Mouse (Mus musculus) cerebellum, postnatal 10 days (tissue): ENCODE results near the gene Tap1.
"Not testable (repeated sequence)": the region's sequence is repeated elsewhere in the genome, so short reads cannot be mapped to it uniquely, and the experiment has no call there.

Experiments
- DNase-seq, 2 experiments: peaks; one replicate each; pipeline ENCODE4 v3.0.0; 2021; ENCODE audit warnings: mixed read lengths in 2 of 2

Gene Tap1

GRCm38 (mm10) chr17:34187261-34187916, at the start of gene Tap1, which contains the start of gene Psmb9:
Gene Tap1 (plus strand): TSS chr17:34187553.
Gene Psmb9 (minus strand): TSS chr17:34187764.
- peak; percentile 99 for DNase-seq

GRCm38 (mm10) chr17:34137601-34138000, 49.8 kb upstream of the Tap1 start:
- DNase-seq = no peak

GRCm38 (mm10) chr17:34138655-34139054, 48.7 kb upstream of the Tap1 start:
- no peak for DNase-seq

GRCm38 (mm10) chr17:34139416-34139815, 47.9 kb upstream of the Tap1 start:
- DNase-seq = no peak

GRCm38 (mm10) chr17:34140240-34140639, 47.1 kb upstream of the Tap1 start:
- no peak for DNase-seq

- DNase-seq = no peak
Measured at GRCm38 (mm10) chr17:34141448-34141847, 45.9 kb upstream of the Tap1 start.

- no peak for DNase-seq
Measured at GRCm38 (mm10) chr17:34142456-34143010, 44.8 kb upstream of the Tap1 start.

- no peak for DNase-seq
Measured at GRCm38 (mm10) chr17:34143033-34143432, 44.3 kb upstream of the Tap1 start, which contains the start of gene H2-DMb2. Gene H2-DMb2 (plus strand): TSS chr17:34143307.

- DNase-seq = no peak
Measured at GRCm38 (mm10) chr17:34143461-34143860, 43.9 kb upstream of the Tap1 start.

- DNase-seq = not testable (repeated sequence)
Measured at GRCm38 (mm10) chr17:34144221-34144620, 43.1 kb upstream of the Tap1 start.

GRCm38 (mm10) chr17:34144960-34145371, 42.4 kb upstream of the Tap1 start:
- DNase-seq = no peak

- peak; percentile 48 to 62 for DNase-seq
Measured at GRCm38 (mm10) chr17:34152923-34153322, 34.4 kb upstream of the Tap1 start, which contains the start of gene H2-DMb1. Gene H2-DMb1 (plus strand): TSS chr17:34153072.

GRCm38 (mm10) chr17:34155534-34155933, 31.8 kb upstream of the Tap1 start:
- no peak for DNase-seq

GRCm38 (mm10) chr17:34164202-34164895, 23.0 kb upstream of the Tap1 start:
- peak in 1 of 2 experiments; percentile 32 for DNase-seq

GRCm38 (mm10) chr17:34165033-34165730, 22.2 kb upstream of the Tap1 start:
- no peak for DNase-seq

GRCm38 (mm10) chr17:34169279-34169678, 18.1 kb upstream of the Tap1 start:
- DNase-seq = peak; percentile 69 to 74

- no peak for DNase-seq
Measured at GRCm38 (mm10) chr17:34170487-34170876, 16.9 kb upstream of the Tap1 start.

GRCm38 (mm10) chr17:34170877-34171498, 16.4 kb upstream of the Tap1 start:
- peak; percentile 86 to 91 for DNase-seq

GRCm38 (mm10) chr17:34172528-34172927, 14.8 kb upstream of the Tap1 start:
- no peak for DNase-seq

GRCm38 (mm10) chr17:34174075-34174474, 13.3 kb upstream of the Tap1 start:
- DNase-seq = no peak

GRCm38 (mm10) chr17:34177179-34177578, 10.2 kb upstream of the Tap1 start:
- DNase-seq = no peak

- no peak for DNase-seq
Measured at GRCm38 (mm10) chr17:34179019-34179418, 8.3 kb upstream of the Tap1 start.
